Mouse (Mus musculus): ENCODE data around the gene Aldh3a1.
"Not testable (repeated sequence)": the region's sequence is repeated elsewhere in the genome, so short reads cannot be mapped to it uniquely, and the experiment has no call there.

Aldh3a1 gene

GRCm38 (mm10) chr11:61207487-61208246, at the start of gene Aldh3a1:
TSS of gene Aldh3a1 (plus strand) at chr11:61207537.
- DNase-seq (ENCODE audit: low spot score in 2 of 2), result no peak

GRCm38 (mm10) chr11:61158141-61158540, 49.2 kb upstream of the Aldh3a1 start:
- DNase-seq (ENCODE audit: low spot score in 2 of 2), result no peak

- no peak for DNase-seq (ENCODE audit: low spot score in 2 of 2)
Measured at GRCm38 (mm10) chr11:61159796-61160732, 47.3 kb upstream of the Aldh3a1 start.

- DNase-seq (ENCODE audit: low spot score in 2 of 2), result no peak
Measured at GRCm38 (mm10) chr11:61161121-61161520, 46.2 kb upstream of the Aldh3a1 start.

- no peak for DNase-seq (ENCODE audit: low spot score in 2 of 2)
Measured at GRCm38 (mm10) chr11:61162776-61163175, 44.6 kb upstream of the Aldh3a1 start.

GRCm38 (mm10) chr11:61163341-61163740, 44.0 kb upstream of the Aldh3a1 start:
- no peak for DNase-seq (ENCODE audit: low spot score in 2 of 2)

- DNase-seq (ENCODE audit: low spot score in 2 of 2), result no peak
Measured at GRCm38 (mm10) chr11:61164366-61164765, 43.0 kb upstream of the Aldh3a1 start.

GRCm38 (mm10) chr11:61164881-61165280, 42.5 kb upstream of the Aldh3a1 start:
- no peak for DNase-seq (ENCODE audit: low spot score in 2 of 2)

- no peak for DNase-seq (ENCODE audit: low spot score in 2 of 2)
Measured at GRCm38 (mm10) chr11:61170184-61170583, 37.2 kb upstream of the Aldh3a1 start.

GRCm38 (mm10) chr11:61173477-61173876, 33.9 kb upstream of the Aldh3a1 start:
- DNase-seq (ENCODE audit: low spot score in 2 of 2), result not testable (repeated sequence)

GRCm38 (mm10) chr11:61174291-61174820, 33.0 kb upstream of the Aldh3a1 start:
- DNase-seq (ENCODE audit: low spot score in 2 of 2), result peak in 1 of 2 experiments; percentile 36

- DNase-seq (ENCODE audit: low spot score in 2 of 2), result peak; percentile 100
Measured at GRCm38 (mm10) chr11:61174821-61175658, 32.3 kb upstream of the Aldh3a1 start, which contains the start of gene Usp22. TSS of gene Usp22 (minus strand) at chr11:61175055.

- DNase-seq (ENCODE audit: low spot score in 2 of 2), result no peak
Measured at GRCm38 (mm10) chr11:61175778-61176177, 31.6 kb upstream of the Aldh3a1 start.

GRCm38 (mm10) chr11:61176321-61176720, 31.0 kb upstream of the Aldh3a1 start:
- DNase-seq (ENCODE audit: low spot score in 2 of 2), result no peak

GRCm38 (mm10) chr11:61180361-61180760, 27.0 kb upstream of the Aldh3a1 start:
- no peak for DNase-seq (ENCODE audit: low spot score in 2 of 2)

- no peak for DNase-seq (ENCODE audit: low spot score in 2 of 2)
Measured at GRCm38 (mm10) chr11:61181624-61182023, 25.7 kb upstream of the Aldh3a1 start.

GRCm38 (mm10) chr11:61183820-61184219, 23.5 kb upstream of the Aldh3a1 start:
- DNase-seq (ENCODE audit: low spot score in 2 of 2), result no peak

GRCm38 (mm10) chr11:61190776-61191175, 16.6 kb upstream of the Aldh3a1 start:
- no peak for DNase-seq (ENCODE audit: low spot score in 2 of 2)

GRCm38 (mm10) chr11:61192123-61192522, 15.2 kb upstream of the Aldh3a1 start:
- DNase-seq (ENCODE audit: low spot score in 2 of 2), result not testable (repeated sequence)

- no peak for DNase-seq (ENCODE audit: low spot score in 2 of 2)
Measured at GRCm38 (mm10) chr11:61192779-61193178, 14.6 kb upstream of the Aldh3a1 start.

- peak; percentile 53 to 76 for DNase-seq (ENCODE audit: low spot score in 2 of 2)
Measured at GRCm38 (mm10) chr11:61193392-61193791, 13.9 kb upstream of the Aldh3a1 start.

Measured in frontal cortex, postnatal 14 days (tissue).